Mouse (Mus musculus) midbrain, embryonic 13.5 days (tissue): Measurements from ENCODE around the gene Cxcl16. TPM values are rescaled to one million over a fixed set of nuclear protein-coding genes. Genes with fewer than 3 reads are reported as not detected.
"Not testable (repeated sequence)": the region's sequence is repeated elsewhere in the genome, so short reads cannot be mapped to it uniquely, and the experiment has no call there.

Experiments
- ATAC-seq: fragments of 200-750 bp; cut with Nextera tagmentation; 2 replicates; pipeline ENCODE4 v1.8.0; 2017; ENCODE audit warnings: mild to moderate bottlenecking, moderate TSS enrichment, moderate library complexity
- H3K27ac ChIP-seq: fragments of 300-500 bp; sonication (generic); 2 replicates; pipeline ENCODE4 v1.5.1; 2015; ENCODE audit warnings: inconsistent platforms, mild to moderate bottlenecking, moderate library complexity
- H3K27me3 ChIP-seq: fragments of 300-500 bp; sonication (generic); 2 replicates; pipeline ENCODE4 v1.6.1; 2015; ENCODE audit warnings: mild to moderate bottlenecking, inconsistent platforms
- H3K36me3 ChIP-seq: fragments of 300-500 bp; sonication (generic); 2 replicates; pipeline ENCODE4 v1.6.1; 2015; ENCODE audit warnings: mild to moderate bottlenecking, inconsistent platforms
- H3K4me1 ChIP-seq: fragments of 300-500 bp; sonication (generic); replicated peaks from 2 replicates; pipeline ENCODE4 v1.6.1; 2015; ENCODE audit warnings: inconsistent platforms
- H3K4me2 ChIP-seq: fragments of 300-500 bp; sonication (generic); replicated peaks from 2 replicates; pipeline ENCODE4 v1.6.1; 2015; ENCODE audit warnings: moderate library complexity, mild to moderate bottlenecking, inconsistent platforms
- H3K4me3 ChIP-seq: fragments of 300-500 bp; sonication (generic); replicated peaks from 2 replicates; pipeline ENCODE4 v1.5.1; 2015; ENCODE audit warnings: mild to moderate bottlenecking, inconsistent platforms
- H3K9ac ChIP-seq: fragments of 300-500 bp; sonication (generic); replicated peaks from 2 replicates; pipeline ENCODE4 v1.6.1; 2015; ENCODE audit warnings: mild to moderate bottlenecking, inconsistent platforms
- H3K9me3 ChIP-seq: fragments of 300-500 bp; sonication (generic); 2 replicates; pipeline ENCODE4 v1.6.1; 2016; ENCODE audit warnings: mild to moderate bottlenecking, inconsistent platforms
- WGBS: fragments of 180-500 bp; shearing (Covaris S2); methylation state at CpG from one replicate; pipeline ENCODE4 v1.1.7; 2015; 5-methylcytosine and 5-hydroxymethylcytosine counted together
- microRNA-seq: library from miRNA; unstranded; fragments of <30 nt; microRNA quantifications from one replicate; pipeline ENCODE4, GENCODE M21; 2016
- polyA plus RNA-seq: library from polyadenylated mRNA; unstranded; fragments of >200 nt; fragmentation: Nextera tagmentation; extraction: Ambion mirVana; gene quantifications from 2 replicates; pipeline ENCODE4 v1.2.1, GENCODE M21; 2015

Cxcl16 gene
- polyA plus RNA-seq, 1 experiment from 2014 or later, result 1.6 TPM

- Histone ChIP-seq H3K27ac (peak within 1 kb of the TSS; percentile 94), H3K27me3 (no peaks in the 10 kb centered on the region), H3K36me3 (peaks cover 19% of the 10 kb centered on the region), H3K4me2 (peak within 1 kb of the TSS; percentile 79), H3K9ac (peak within 1 kb of the TSS; percentile 91), H3K4me1 (peaks cover 36% of the 10 kb centered on the region), H3K4me3 (peak within 1 kb of the TSS; percentile 66), H3K9me3 (no peaks in the 10 kb centered on the region)
- peak; percentile 97 for ATAC-seq
- WGBS, result under 1% methylated on average over 75 of the region's 75 CpGs
Measured at GRCm38 (mm10) chr11:70432048-70432894, 27.5 kb downstream of the Cxcl16 start, which contains the start of gene Arrb2. TSS of gene Arrb2 (plus strand) at chr11:70432635.

- peaks cover 12% of the 10 kb centered on the region for H3K36me3 ChIP-seq
- H3K9me3 ChIP-seq, result no peaks in the 10 kb centered on the region
- peak overlapping the region; percentile 91; the same call in 1 of the 2 replicates for H3K9ac ChIP-seq
- no peak for ATAC-seq
- H3K4me1 ChIP-seq, result peaks cover 36% of the 10 kb centered on the region
- 28% methylated on average over 5 of the region's 5 CpGs for WGBS
- peak overlapping the region; percentile 94 for H3K27ac ChIP-seq
- peak overlapping the region; percentile 66 for H3K4me3 ChIP-seq
- H3K4me2 ChIP-seq, result peak overlapping the region; percentile 79
- no peaks in the 10 kb centered on the region for H3K27me3 ChIP-seq
Measured at GRCm38 (mm10) chr11:70431574-70431973, 28.2 kb downstream of the Cxcl16 start.

DNA sequence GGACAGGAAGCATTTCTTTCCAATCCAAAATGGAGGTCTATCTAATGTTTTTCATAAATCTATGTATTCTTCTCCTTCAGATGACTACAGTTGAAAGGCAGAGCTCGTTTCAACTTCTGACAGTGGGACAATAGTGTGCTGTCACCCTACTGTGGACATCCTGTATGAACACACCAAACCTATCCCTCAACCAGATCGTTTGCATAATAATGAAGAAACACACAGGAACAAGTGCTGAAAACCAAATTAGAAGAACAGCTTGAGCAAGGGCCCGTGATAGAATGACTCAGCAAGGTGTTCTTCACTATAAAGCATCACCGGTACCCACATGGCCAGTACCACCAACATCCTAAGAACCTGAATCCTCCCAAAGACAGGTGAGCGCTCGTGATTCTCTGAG is 33.2 kb downstream of the Cxcl16 start:
- H3K27ac ChIP-seq, H3K4me2 ChIP-seq, H3K27me3 ChIP-seq, H3K36me3 ChIP-seq, H3K9ac ChIP-seq, ATAC-seq, H3K9me3 ChIP-seq, H3K4me3 ChIP-seq: not testable (repeated sequence)
- WGBS, result 72% methylated on average over 6 of the region's 6 CpGs
- H3K4me1 ChIP-seq, result peaks cover 11% of the 10 kb centered on the region

- ATAC-seq, result no peak
- H3K9me3 ChIP-seq, result no peaks in the 10 kb centered on the region
- WGBS, result 79% methylated on average over 5 of the region's 5 CpGs
Measured at GRCm38 (mm10) chr11:70419486-70419885, 40.3 kb downstream of the Cxcl16 start.

GRCm38 (mm10) chr11:70418199-70418598 is 41.6 kb downstream of the Cxcl16 start:
- no peaks in the 10 kb centered on the region for H3K27me3 ChIP-seq
- no peaks in the 10 kb centered on the region for H3K36me3 ChIP-seq
- 60% methylated on average over 4 of the region's 4 CpGs for WGBS
- H3K4me1 ChIP-seq, result no peaks in the 10 kb centered on the region
- H3K4me2 ChIP-seq, result no peak overlapping the region
- H3K27ac ChIP-seq, result no peak overlapping the region
- H3K4me3 ChIP-seq, result no peak overlapping the region
- H3K9ac ChIP-seq, result no peak overlapping the region
- ATAC-seq, result no peak
- H3K9me3 ChIP-seq, result no peaks in the 10 kb centered on the region

More at GRCm38 (mm10) chr11:70419486-70419885, 40.3 kb downstream of the Cxcl16 start:
- H3K27ac ChIP-seq, result no peak overlapping the region
- H3K36me3 ChIP-seq, result no peaks in the 10 kb centered on the region
- no peak overlapping the region for H3K4me2 ChIP-seq
- no peak overlapping the region for H3K4me3 ChIP-seq
- H3K27me3 ChIP-seq, result no peaks in the 10 kb centered on the region
- no peaks in the 10 kb centered on the region for H3K4me1 ChIP-seq
- no peak overlapping the region for H3K9ac ChIP-seq

DNA sequence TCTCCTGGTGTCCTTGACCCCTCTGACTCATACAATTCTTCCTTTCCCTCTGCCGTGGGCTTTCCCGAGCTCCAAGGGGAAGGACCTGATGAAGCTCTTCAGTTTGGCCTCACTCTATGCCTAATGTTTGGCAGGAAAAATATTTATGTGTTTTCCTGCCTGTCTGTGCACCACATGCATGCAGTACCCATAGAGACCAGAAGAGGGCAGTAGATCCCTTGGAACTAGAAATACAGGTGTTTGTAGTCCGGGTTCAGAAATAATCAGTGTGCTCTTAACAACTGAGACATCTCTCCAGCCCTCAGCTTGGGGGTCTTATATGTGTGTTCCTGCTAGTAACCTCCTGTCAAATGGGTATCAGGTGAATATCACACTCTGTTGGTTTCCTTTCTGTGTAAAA is 45.8 kb downstream of the Cxcl16 start:
- Histone ChIP-seq H3K27me3 (no peaks in the 10 kb centered on the region), H3K4me3 (no peak overlapping the region), H3K9me3 (no peaks in the 10 kb centered on the region), H3K4me2 (no peak overlapping the region), H3K27ac (no peak overlapping the region), H3K36me3 (no peaks in the 10 kb centered on the region), H3K9ac (no peak overlapping the region), H3K4me1 (peaks cover 9% of the 10 kb centered on the region)
- 10% methylated on average over 3 of the region's 3 CpGs for WGBS
- ATAC-seq, result no peak

- H3K27me3 ChIP-seq, result no peaks in the 10 kb centered on the region
- H3K27ac ChIP-seq, result no peak overlapping the region
- 81% methylated on average over 5 of the region's 5 CpGs for WGBS
Measured at GRCm38 (mm10) chr11:70412591-70412990, 47.2 kb downstream of the Cxcl16 start.

DNA sequence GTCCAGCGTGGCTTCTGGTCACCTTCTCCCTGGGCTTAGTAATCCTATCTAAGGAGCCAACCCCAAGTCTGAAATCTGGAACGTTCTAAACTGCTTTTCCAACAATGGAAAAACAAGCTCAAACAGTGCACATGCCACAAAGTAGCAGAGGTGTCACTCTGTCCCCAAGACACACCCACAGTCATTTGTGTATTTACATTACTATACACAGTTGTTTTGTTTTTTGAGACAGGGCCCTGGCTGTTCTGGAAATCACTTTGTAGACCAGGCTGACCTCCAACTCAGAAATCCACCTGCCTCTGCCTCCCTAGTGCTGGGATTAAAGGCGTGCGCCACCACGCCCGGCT is 49.5 kb downstream of the Cxcl16 start:
- Histone ChIP-seq H3K27ac (peak overlapping the region; percentile 74; the same call in 1 of the 2 replicates), H3K9ac (peak overlapping the region; percentile 98), H3K4me1 (peaks cover 28% of the 10 kb centered on the region), H3K4me3 (peak overlapping the region; percentile 99), H3K4me2 (peak overlapping the region; percentile 79), H3K36me3 (peaks cover 6% of the 10 kb centered on the region), H3K27me3 (no peaks in the 10 kb centered on the region), H3K9me3 (no peaks in the 10 kb centered on the region)
- WGBS, result 62% methylated on average over 6 of the region's 6 CpGs
- ATAC-seq, result peak; percentile 5; the same call in 1 of the 2 replicates

More at GRCm38 (mm10) chr11:70412591-70412990, 47.2 kb downstream of the Cxcl16 start:
- no peak overlapping the region for H3K4me3 ChIP-seq
- no peaks in the 10 kb centered on the region for H3K36me3 ChIP-seq
- H3K9ac ChIP-seq, result no peak overlapping the region
- peaks cover 23% of the 10 kb centered on the region for H3K4me1 ChIP-seq
- no peak for ATAC-seq
- H3K4me2 ChIP-seq, result no peak overlapping the region
- no peaks in the 10 kb centered on the region for H3K9me3 ChIP-seq

DNA sequence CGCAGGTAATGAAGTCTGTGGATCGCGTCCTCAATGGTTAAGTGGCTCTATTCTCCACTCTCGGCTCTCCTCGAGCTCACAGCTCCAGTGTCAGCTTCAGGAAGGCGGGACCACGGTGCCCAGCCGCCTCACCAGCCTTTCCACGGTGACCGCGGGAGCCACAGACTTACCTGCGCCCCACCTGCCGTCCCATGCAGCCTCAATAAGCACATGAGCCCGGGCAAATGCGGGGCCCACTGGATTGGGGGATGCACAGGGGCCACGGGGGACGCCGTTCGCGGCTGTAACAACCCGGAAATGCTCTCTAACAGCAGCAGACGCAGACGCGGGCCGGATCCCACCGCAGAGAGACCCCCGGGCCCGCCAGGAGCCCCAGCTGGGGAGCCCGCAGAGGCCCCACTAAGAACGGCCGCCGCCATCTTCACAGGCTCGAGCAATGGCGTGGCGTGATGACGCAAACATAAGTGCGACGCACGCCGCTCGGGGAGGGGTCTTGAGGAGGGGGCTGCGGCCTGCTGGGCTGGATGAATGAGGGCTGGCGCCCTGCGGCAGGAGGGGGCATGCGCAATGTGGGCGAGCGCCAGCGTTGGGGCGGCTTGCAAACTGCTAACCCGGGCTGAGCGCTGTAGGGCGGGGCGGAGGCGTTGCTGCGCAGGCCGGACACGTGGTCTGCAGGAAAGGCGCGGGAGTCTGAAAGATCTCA is 50.0 kb downstream of the Cxcl16 start, which contains the start of gene Pelp1:
Gene Pelp1 (minus strand): TSS at position 438 of the 703 bp plus-strand sequence.
- Histone ChIP-seq H3K27me3 (no peaks in the 10 kb centered on the region), H3K9me3 (no peaks in the 10 kb centered on the region), H3K36me3 (peaks cover 8% of the 10 kb centered on the region), H3K27ac (peak within 1 kb of the TSS; percentile 74), H3K4me2 (peak within 1 kb of the TSS; percentile 79), H3K4me1 (peaks cover 28% of the 10 kb centered on the region), H3K9ac (peak within 1 kb of the TSS; percentile 98), H3K4me3 (peak within 1 kb of the TSS; percentile 99)
- peak; percentile 99 for ATAC-seq
- WGBS, result under 1% methylated on average over 59 of the region's 59 CpGs

Small RNA genes within 50 kb of the gene (microRNA-seq; reads per million reads assigned to microRNA genes)
- not detected for gene Mir7115

Other genes with a start within 250 kb of the Cxcl16 start
- gene Slc16a11, start 247.2 kb downstream of the Cxcl16 start, polyA plus RNA-seq, result 1.9 and 2.4 TPM in 2 replicates
- gene Slc16a13, start 238.9 kb downstream of the Cxcl16 start, polyA plus RNA-seq, result 17.7 and 18.7 TPM in 2 replicates
- 3.9 and 4.3 TPM in 2 replicates for gene Bcl6b, start 230.2 kb downstream of the Cxcl16 start, polyA plus RNA-seq
- 193 and 201 TPM in 2 replicates for gene 0610010K14Rik, start 222.1 kb downstream of the Cxcl16 start, polyA plus RNA-seq
- 15.0 and 15.8 TPM in 2 replicates for gene Gm21988, start 220.2 kb downstream of the Cxcl16 start, polyA plus RNA-seq
- gene Rnasek, start 220.1 kb downstream of the Cxcl16 start, polyA plus RNA-seq, result 289 and 304 TPM in 2 replicates
- 0.57 and 1.2 TPM in 2 replicates for gene Alox12, start 204.6 kb downstream of the Cxcl16 start, polyA plus RNA-seq
- gene Alox12e, start 137.4 kb downstream of the Cxcl16 start, polyA plus RNA-seq, result 0.07 TPM in 1 of 2 replicates, not detected in the other
- gene Alox15, start 108.0 kb downstream of the Cxcl16 start, polyA plus RNA-seq, result not detected in 2 replicates
- 33.9 and 34.1 TPM in 2 replicates for gene Pelp1, start 50.0 kb downstream of the Cxcl16 start, polyA plus RNA-seq
- gene Arrb2, start 27.3 kb downstream of the Cxcl16 start, polyA plus RNA-seq, result 44.8 and 45.5 TPM in 2 replicates
- gene Med11, start 8.1 kb downstream of the Cxcl16 start, polyA plus RNA-seq, result 41.9 and 43.6 TPM in 2 replicates
- 0.40 and 0.44 TPM in 2 replicates for gene Zmynd15, start 551 bp downstream of the Cxcl16 start, polyA plus RNA-seq
- gene Tm4sf5, start 45.3 kb upstream of the Cxcl16 start, polyA plus RNA-seq, result 0.54 and 1.2 TPM in 2 replicates
- not detected in 2 replicates for gene Vmo1, start 54.6 kb upstream of the Cxcl16 start, polyA plus RNA-seq
- 0.35 and 0.42 TPM in 2 replicates for gene Gltpd2, start 59.2 kb upstream of the Cxcl16 start, polyA plus RNA-seq
- 827 and 844 TPM in 2 replicates for gene Psmb6, start 65.4 kb upstream of the Cxcl16 start, polyA plus RNA-seq
- not detected in 2 replicates for gene Gm40193, start 73.0 kb upstream of the Cxcl16 start, polyA plus RNA-seq
- 5.2 and 6.5 TPM in 2 replicates for gene Pld2, start 80.1 kb upstream of the Cxcl16 start, polyA plus RNA-seq
- 10.7 and 14.2 TPM in 2 replicates for gene Mink1, start 102.9 kb upstream of the Cxcl16 start, polyA plus RNA-seq
- not detected in 2 replicates for gene 4930544D05Rik, start 155.9 kb upstream of the Cxcl16 start, polyA plus RNA-seq
- gene Chrne, start 159.2 kb upstream of the Cxcl16 start, polyA plus RNA-seq, result not detected in 2 replicates
- 0.17 and 0.26 TPM in 2 replicates for gene Gp1ba, start 179.1 kb upstream of the Cxcl16 start, polyA plus RNA-seq
- 111 and 113 TPM in 2 replicates for gene Rnf167, start 187.3 kb upstream of the Cxcl16 start, polyA plus RNA-seq
- 169 and 170 TPM in 2 replicates for gene Slc25a11, start 187.5 kb upstream of the Cxcl16 start, polyA plus RNA-seq
- 785 and 825 TPM in 2 replicates for gene Pfn1, start 194.7 kb upstream of the Cxcl16 start, polyA plus RNA-seq
- gene Eno3, start 197.2 kb upstream of the Cxcl16 start, polyA plus RNA-seq, result 8.0 and 9.5 TPM in 2 replicates
- 180 and 181 TPM in 2 replicates for gene Spag7, start 209.4 kb upstream of the Cxcl16 start, polyA plus RNA-seq
- gene Camta2, start 228.1 kb upstream of the Cxcl16 start, polyA plus RNA-seq, result 15.3 and 16.4 TPM in 2 replicates
- gene Inca1, start 240.2 kb upstream of the Cxcl16 start, polyA plus RNA-seq, result 0.94 and 1.8 TPM in 2 replicates
- gene Kif1c, start 240.6 kb upstream of the Cxcl16 start, polyA plus RNA-seq, result 1.4 and 2.1 TPM in 2 replicates